Mouse (Mus musculus): ENCODE measurements around the gene Acvrl1. TPM values are rescaled to one million over a fixed set of nuclear protein-coding genes. Genes with fewer than 3 reads are reported as not detected.
"Not testable (repeated sequence)": the region's sequence is repeated elsewhere in the genome, so short reads cannot be mapped to it uniquely, and the experiment has no call there.

Acvrl1 gene
- polyA plus RNA-seq, 1 experiment from 2014 or later, result 5.2 TPM

- 72% methylated on average over 3 of the region's 3 CpGs for WGBS
- no peaks in the 10 kb centered on the region for H3K36me3 ChIP-seq (ENCODE audit: control insufficient read depth, insufficient read depth, low read length)
- H3K27me3 ChIP-seq (ENCODE audit: control insufficient read depth, insufficient read depth, low read length), result no peaks in the 10 kb centered on the region
- no peak for ATAC-seq (ENCODE audit: insufficient read depth, low FRiP score, low TSS enrichment)
- H3K9me3 ChIP-seq (ENCODE audit: control insufficient read depth, low read length), result no peaks in the 10 kb centered on the region
- H3K4me1 ChIP-seq (ENCODE audit: control insufficient read depth, insufficient read depth, low read length), result peaks cover 28% of the 10 kb centered on the region
- no peak for DNase-seq (ENCODE audit: low spot score)
- no peak overlapping the region for H3K9ac ChIP-seq (ENCODE audit: low read length)
- H3K4me2 ChIP-seq (ENCODE audit: low read depth), result no peak overlapping the region
- H3K4me3 ChIP-seq (ENCODE audit: low read depth, low read length), result no peak overlapping the region
- no peak overlapping the region for H3K27ac ChIP-seq (ENCODE audit: low read depth, low read length)
These were observed 27.3 kb upstream of the Acvrl1 start for GRCm38 (mm10) chr15:101100996-101101395.

- no peaks in the 10 kb centered on the region for H3K27me3 ChIP-seq (ENCODE audit: control insufficient read depth, insufficient read depth, low read length)
- H3K9ac ChIP-seq (ENCODE audit: low read length), result no peak overlapping the region
- no peaks in the 10 kb centered on the region for H3K36me3 ChIP-seq (ENCODE audit: control insufficient read depth, insufficient read depth, low read length)
- no peak overlapping the region for H3K4me3 ChIP-seq (ENCODE audit: low read depth, low read length)
- no peak overlapping the region for H3K4me2 ChIP-seq (ENCODE audit: low read depth)
- WGBS, result 60% methylated on average over 9 of the region's 9 CpGs
- H3K4me1 ChIP-seq (ENCODE audit: control insufficient read depth, insufficient read depth, low read length), result peaks cover 20% of the 10 kb centered on the region
- no peak overlapping the region for H3K27ac ChIP-seq (ENCODE audit: low read depth, low read length)
- no peaks in the 10 kb centered on the region for H3K9me3 ChIP-seq (ENCODE audit: control insufficient read depth, low read length)
- no peak for ATAC-seq (ENCODE audit: insufficient read depth, low FRiP score, low TSS enrichment)
- DNase-seq (ENCODE audit: low spot score), result no peak
These were observed 24.6 kb upstream of the Acvrl1 start for GRCm38 (mm10) chr15:101103605-101104304.

GRCm38 (mm10) chr15:101105496-101105994 is 22.8 kb upstream of the Acvrl1 start:
- Histone ChIP-seq H3K27me3 (ENCODE audit: control insufficient read depth, insufficient read depth, low read length) (no peaks in the 10 kb centered on the region), H3K9me3 (ENCODE audit: control insufficient read depth, low read length) (no peaks in the 10 kb centered on the region), H3K4me2 (ENCODE audit: low read depth) (no peak overlapping the region), H3K4me1 (ENCODE audit: control insufficient read depth, insufficient read depth, low read length) (peaks cover 17% of the 10 kb centered on the region), H3K4me3 (ENCODE audit: low read depth, low read length) (no peak overlapping the region), H3K27ac (ENCODE audit: low read depth, low read length) (no peak overlapping the region), H3K9ac (ENCODE audit: low read length) (no peak overlapping the region), H3K36me3 (ENCODE audit: control insufficient read depth, insufficient read depth, low read length) (no peaks in the 10 kb centered on the region)
- DNase-seq (ENCODE audit: low spot score), result peak; percentile 86
- WGBS, result 20% methylated on average over 12 of the region's 12 CpGs
- ATAC-seq (ENCODE audit: insufficient read depth, low FRiP score, low TSS enrichment), result peak; percentile 38; the same call in 1 of the 2 replicates

- no peak for ATAC-seq (ENCODE audit: insufficient read depth, low FRiP score, low TSS enrichment)
- Histone ChIP-seq H3K4me3 (ENCODE audit: low read depth, low read length) (no peak overlapping the region), H3K27ac (ENCODE audit: low read depth, low read length) (no peak overlapping the region), H3K27me3 (ENCODE audit: control insufficient read depth, insufficient read depth, low read length) (no peaks in the 10 kb centered on the region), H3K9me3 (ENCODE audit: control insufficient read depth, low read length) (no peaks in the 10 kb centered on the region), H3K9ac (ENCODE audit: low read length) (no peak overlapping the region), H3K36me3 (ENCODE audit: control insufficient read depth, insufficient read depth, low read length) (no peaks in the 10 kb centered on the region), H3K4me1 (ENCODE audit: control insufficient read depth, insufficient read depth, low read length) (peaks cover 17% of the 10 kb centered on the region), H3K4me2 (ENCODE audit: low read depth) (no peak overlapping the region)
- DNase-seq (ENCODE audit: low spot score), result no peak
- WGBS, result 89% methylated on average over 10 of the region's 10 CpGs
These were observed 22.3 kb upstream of the Acvrl1 start for GRCm38 (mm10) chr15:101106011-101106410.

GRCm38 (mm10) chr15:101107906-101108671 is 20.2 kb upstream of the Acvrl1 start:
- ATAC-seq (ENCODE audit: insufficient read depth, low FRiP score, low TSS enrichment) (no peak), DNase-seq (ENCODE audit: low spot score) (no peak)
- Histone ChIP-seq H3K9ac (ENCODE audit: low read length) (no peak overlapping the region), H3K27ac (ENCODE audit: low read depth, low read length) (no peak overlapping the region), H3K4me2 (ENCODE audit: low read depth) (no peak overlapping the region), H3K4me3 (ENCODE audit: low read depth, low read length) (no peak overlapping the region), H3K9me3 (ENCODE audit: control insufficient read depth, low read length) (no peaks in the 10 kb centered on the region), H3K4me1 (ENCODE audit: control insufficient read depth, insufficient read depth, low read length) (peaks cover 9% of the 10 kb centered on the region), H3K27me3 (ENCODE audit: control insufficient read depth, insufficient read depth, low read length) (no peaks in the 10 kb centered on the region), H3K36me3 (ENCODE audit: control insufficient read depth, insufficient read depth, low read length) (no peaks in the 10 kb centered on the region)
- WGBS, result 82% methylated on average over 5 of the region's 5 CpGs

GRCm38 (mm10) chr15:101113176-101113575 is 15.1 kb upstream of the Acvrl1 start:
- no peak overlapping the region for H3K4me3 ChIP-seq (ENCODE audit: low read depth, low read length)
- 79% methylated on average over 8 of the region's 8 CpGs for WGBS
- no peak for ATAC-seq (ENCODE audit: insufficient read depth, low FRiP score, low TSS enrichment)
- DNase-seq (ENCODE audit: low spot score), result no peak
- H3K9ac ChIP-seq (ENCODE audit: low read length), result no peak overlapping the region
- H3K36me3 ChIP-seq (ENCODE audit: control insufficient read depth, insufficient read depth, low read length), result no peaks in the 10 kb centered on the region
- no peaks in the 10 kb centered on the region for H3K4me1 ChIP-seq (ENCODE audit: control insufficient read depth, insufficient read depth, low read length)
- H3K27ac ChIP-seq (ENCODE audit: low read depth, low read length), result no peak overlapping the region
- H3K4me2 ChIP-seq (ENCODE audit: low read depth), result no peak overlapping the region
- no peaks in the 10 kb centered on the region for H3K27me3 ChIP-seq (ENCODE audit: control insufficient read depth, insufficient read depth, low read length)
- H3K9me3 ChIP-seq (ENCODE audit: control insufficient read depth, low read length), result no peaks in the 10 kb centered on the region

- not testable (repeated sequence) for H3K9ac ChIP-seq (ENCODE audit: low read length); H3K27me3 ChIP-seq (ENCODE audit: control insufficient read depth, insufficient read depth, low read length); DNase-seq (ENCODE audit: low spot score); H3K4me2 ChIP-seq (ENCODE audit: low read depth); H3K9me3 ChIP-seq (ENCODE audit: control insufficient read depth, low read length); H3K4me3 ChIP-seq (ENCODE audit: low read depth, low read length); H3K4me1 ChIP-seq (ENCODE audit: control insufficient read depth, insufficient read depth, low read length); H3K27ac ChIP-seq (ENCODE audit: low read depth, low read length); ATAC-seq (ENCODE audit: insufficient read depth, low FRiP score, low TSS enrichment); H3K36me3 ChIP-seq (ENCODE audit: control insufficient read depth, insufficient read depth, low read length)
- WGBS, result 91% methylated on average over 2 of the region's 2 CpGs
These were observed 14.5 kb upstream of the Acvrl1 start for GRCm38 (mm10) chr15:101113778-101114177.

- H3K27ac ChIP-seq (ENCODE audit: low read depth, low read length), result no peak within 1 kb of the TSS
- no peak within 1 kb of the TSS for H3K9ac ChIP-seq (ENCODE audit: low read length)
- H3K4me3 ChIP-seq (ENCODE audit: low read depth, low read length), result no peak within 1 kb of the TSS
- H3K9me3 ChIP-seq (ENCODE audit: control insufficient read depth, low read length), result no peaks in the 10 kb centered on the region
- WGBS, result 85% methylated on average over 5 of the region's 5 CpGs
- H3K4me1 ChIP-seq (ENCODE audit: control insufficient read depth, insufficient read depth, low read length), result no peaks in the 10 kb centered on the region
- DNase-seq (ENCODE audit: low spot score) (no peak), ATAC-seq (ENCODE audit: insufficient read depth, low FRiP score, low TSS enrichment) (no peak)
- no peak within 1 kb of the TSS for H3K4me2 ChIP-seq (ENCODE audit: low read depth)
- H3K36me3 ChIP-seq (ENCODE audit: control insufficient read depth, insufficient read depth, low read length), result no peaks in the 10 kb centered on the region
- no peaks in the 10 kb centered on the region for H3K27me3 ChIP-seq (ENCODE audit: control insufficient read depth, insufficient read depth, low read length)
These were observed 12.7 kb upstream of the Acvrl1 start, which contains the start of gene Ankrd33 for GRCm38 (mm10) chr15:101115511-101116110. Gene Ankrd33, plus strand, starts transcription at chr15:101115755.

Measured in neural tube, embryonic 11.5 days (tissue).